9 mouse cellular contexts compared by ENCODE assay signal in genomic region chr2:164952448-164952847, GRCm38 (mm10). TPM values are rescaled to one million over a fixed set of nuclear protein-coding genes. Genes with fewer than 3 reads are reported as not detected.
A peak's percentile ranks its signal among the peaks of the same experiment; 100 is the strongest.
DNase-seq lines count a peak whose midpoint lies in the region; ATAC-seq and TF ChIP-seq lines count a peak whose summit lies in the region.
"Had no signal": no experiment of that assay in that cellular context is flagged by ENCODE, and none has a peak within 500 bp of the region (broad histone marks: within the 10 kb centered on the region; RNA-seq: fewer than 3 reads in every experiment).

No protein-coding gene starts in this region.

- no peak overlapping the region for H3K4me3 ChIP-seq in hindbrain, embryonic 11.5 days (ENCODE audit: low read depth, low read length)
- H3K4me3 ChIP-seq in hindbrain, embryonic 16.5 days (ENCODE audit: low read length): no peak overlapping the region
- no peak overlapping the region for H3K4me3 ChIP-seq in midbrain, postnatal 0 days (ENCODE audit: low read depth, low read length)
- H3K4me3 ChIP-seq in midbrain, embryonic 15.5 days: no peak overlapping the region
- H3K4me3 ChIP-seq in G1E (ENCODE audit: low read depth, low read length): no peak overlapping the region
- H3K4me3 ChIP-seq in midbrain, embryonic 11.5 days (ENCODE audit: low read depth, low read length): no peak overlapping the region

- no peaks in the 10 kb centered on the region; the same call in 1 of the 2 replicates for H3K4me1 ChIP-seq in hindbrain, embryonic 11.5 days (replicated peaks; ENCODE audit: control insufficient read depth, insufficient read depth, low read length)
- H3K4me1 ChIP-seq in hindbrain, embryonic 16.5 days (ENCODE audit: control insufficient read depth, insufficient read depth, low read depth, low read length): peaks cover 14% of the 10 kb centered on the region
- H3K4me1 ChIP-seq in midbrain, postnatal 0 days (ENCODE audit: insufficient read depth, low read length): 0 out of 2 replicates have a peak, but pooled peaks cover 4% of the 10 kb centered on the region
- H3K4me1 ChIP-seq in midbrain, embryonic 15.5 days: peaks cover 22% of the 10 kb centered on the region
- H3K4me1 ChIP-seq in G1E (ENCODE audit: insufficient read depth, low read depth, low read length): peaks cover 5% of the 10 kb centered on the region
- peaks cover 5% of the 10 kb centered on the region; the same call in 1 of the 2 replicates for H3K4me1 ChIP-seq in midbrain, embryonic 11.5 days (ENCODE audit: control insufficient read depth, insufficient read depth, low read length)

- peaks cover 44% of the 10 kb centered on the region for H3K27me3 ChIP-seq in hindbrain, embryonic 11.5 days (ENCODE audit: control insufficient read depth, insufficient read depth, low read length)
- peaks cover 45% of the 10 kb centered on the region for H3K27me3 ChIP-seq in hindbrain, embryonic 16.5 days (replicated peaks; ENCODE audit: control insufficient read depth, insufficient read depth, low read length)
- peaks cover 34% of the 10 kb centered on the region for H3K27me3 ChIP-seq in midbrain, postnatal 0 days (ENCODE audit: insufficient read depth, low read length)
- peaks cover 51% of the 10 kb centered on the region for H3K27me3 ChIP-seq in midbrain, embryonic 15.5 days (replicated peaks)
- H3K27me3 ChIP-seq in G1E (ENCODE audit: insufficient read depth, low read length): peaks cover 7% of the 10 kb centered on the region; the same call in 1 of the 2 replicates
- no peaks in the 10 kb centered on the region for H3K27me3 ChIP-seq in splenic B cell, adult 2 months (ENCODE audit: control insufficient read depth, insufficient read depth, low read length, poor library complexity, severe bottlenecking)
- peaks cover 51% of the 10 kb centered on the region for H3K27me3 ChIP-seq in midbrain, embryonic 11.5 days (ENCODE audit: control insufficient read depth, insufficient read depth, low read length)

- H3K36me3 ChIP-seq in hindbrain, embryonic 11.5 days (ENCODE audit: control insufficient read depth, insufficient read depth, low read length): no peaks in the 10 kb centered on the region
- H3K36me3 ChIP-seq in hindbrain, embryonic 16.5 days (ENCODE audit: control insufficient read depth, insufficient read depth, low read length): no peaks in the 10 kb centered on the region
- no peaks in the 10 kb centered on the region for H3K36me3 ChIP-seq in midbrain, postnatal 0 days (ENCODE audit: insufficient read depth, low read length)
- no peaks in the 10 kb centered on the region for H3K36me3 ChIP-seq in midbrain, embryonic 15.5 days (replicated peaks)
- H3K36me3 ChIP-seq in G1E (replicated peaks): no peaks in the 10 kb centered on the region
- H3K36me3 ChIP-seq in splenic B cell, adult 2 months (ENCODE audit: control insufficient read depth, insufficient read depth, low read length, poor library complexity, severe bottlenecking): no peaks in the 10 kb centered on the region
- no peaks in the 10 kb centered on the region for H3K36me3 ChIP-seq in midbrain, embryonic 11.5 days (ENCODE audit: control insufficient read depth, insufficient read depth, low read length)
- H3K36me3 ChIP-seq: hindbrain, embryonic 12.5 days had no signal

- H3K27ac ChIP-seq in hindbrain, embryonic 11.5 days (ENCODE audit: low read depth, low read length): no peak overlapping the region
- no peak overlapping the region for H3K27ac ChIP-seq in hindbrain, embryonic 16.5 days (ENCODE audit: low read depth, low read length)
- H3K27ac ChIP-seq in midbrain, postnatal 0 days (ENCODE audit: low read depth, low read length): no peak overlapping the region
- H3K27ac ChIP-seq in midbrain, embryonic 15.5 days: no peak overlapping the region
- no peak overlapping the region for H3K27ac ChIP-seq in midbrain, embryonic 11.5 days (ENCODE audit: low read depth, low read length)
- H3K27ac ChIP-seq: hindbrain, embryonic 12.5 days had no signal

- peak; percentile 29 for DNase-seq in hindbrain, embryonic 11.5 days (ENCODE audit: low spot score)
- no peak for DNase-seq in midbrain, postnatal 0 days (ENCODE audit: low spot score)
- no peak for DNase-seq in G1E (ENCODE audit: low spot score)
- peak; percentile 60 for DNase-seq in splenic B cell, adult 2 months (ENCODE audit: low read depth, low spot score)
- DNase-seq in midbrain, embryonic 11.5 days (ENCODE audit: low spot score, missing footprints): no peak
- DNase-seq: right cerebral cortex, adult 18-20 months had no signal

- no peak overlapping the region for H3K9ac ChIP-seq in hindbrain, embryonic 11.5 days (ENCODE audit: low read depth, low read length)
- no peak overlapping the region for H3K9ac ChIP-seq in hindbrain, embryonic 16.5 days (ENCODE audit: low read depth, low read length)
- H3K9ac ChIP-seq in midbrain, postnatal 0 days (replicated peaks; ENCODE audit: low read length, poor library complexity, severe bottlenecking): no peak overlapping the region
- H3K9ac ChIP-seq in midbrain, embryonic 15.5 days: no peak overlapping the region
- no peak overlapping the region for H3K9ac ChIP-seq in midbrain, embryonic 11.5 days (ENCODE audit: low read length)
- H3K9ac ChIP-seq: hindbrain, embryonic 12.5 days had no signal

- TF ChIP-seq CTCF in midbrain, postnatal 0 days (IDR thresholded peaks at IDR 0.05): peak; percentile 40
- 0 out of 2 replicates have a peak, but pooled peaks have one; percentile 13 for TF ChIP-seq CTCF in G1E (IDR thresholded peaks at IDR 0.05; ENCODE audit: low read depth, low read length)

- H3K4me2 ChIP-seq in hindbrain, embryonic 11.5 days (replicated peaks; ENCODE audit: low read depth, low read length): no peak overlapping the region
- no peak overlapping the region for H3K4me2 ChIP-seq in hindbrain, embryonic 16.5 days (ENCODE audit: low read length)
- no peak overlapping the region for H3K4me2 ChIP-seq in midbrain, postnatal 0 days (ENCODE audit: low read depth, low read length, poor library complexity, severe bottlenecking)
- no peak overlapping the region for H3K4me2 ChIP-seq in midbrain, embryonic 15.5 days
- H3K4me2 ChIP-seq in midbrain, embryonic 11.5 days: no peak overlapping the region

- no peaks in the 10 kb centered on the region for H3K9me3 ChIP-seq in hindbrain, embryonic 11.5 days (ENCODE audit: control insufficient read depth, low read length)
- H3K9me3 ChIP-seq in hindbrain, embryonic 16.5 days (ENCODE audit: control insufficient read depth, low read length): no peaks in the 10 kb centered on the region
- H3K9me3 ChIP-seq in midbrain, postnatal 0 days (ENCODE audit: low read length): no peaks in the 10 kb centered on the region
- H3K9me3 ChIP-seq in midbrain, embryonic 15.5 days: no peaks in the 10 kb centered on the region
- H3K9me3 ChIP-seq in G1E (replicated peaks): peaks cover 6% of the 10 kb centered on the region
- H3K9me3 ChIP-seq in midbrain, embryonic 11.5 days (ENCODE audit: control insufficient read depth, low read length): no peaks in the 10 kb centered on the region; the same call in 1 of the 2 replicates
- H3K9me3 ChIP-seq: hindbrain, embryonic 12.5 days had no signal

- ATAC-seq in hindbrain, embryonic 11.5 days (ENCODE audit: low FRiP score): no peak
- ATAC-seq in hindbrain, embryonic 16.5 days: no peak
- no peak for ATAC-seq in midbrain, postnatal 0 days (ENCODE audit: low FRiP score)
- no peak for ATAC-seq in midbrain, embryonic 15.5 days (replicated peaks)
- ATAC-seq in G1E (ENCODE audit: extremely low read depth, insufficient number of reproducible peaks, low FRiP score, poor library complexity, severe bottlenecking): no peak
- no peak for ATAC-seq in midbrain, embryonic 11.5 days (ENCODE audit: low FRiP score)

- 41% methylated on average over 13 of the region's 13 CpGs for WGBS in hindbrain, embryonic 11.5 days
- WGBS in hindbrain, embryonic 16.5 days: 37% methylated on average over 13 of the region's 13 CpGs
- WGBS in midbrain, postnatal 0 days: 45% methylated on average over 12 of the region's 13 CpGs
- 40% methylated on average over 13 of the region's 13 CpGs for WGBS in midbrain, embryonic 15.5 days
- WGBS in midbrain, embryonic 11.5 days: 47% methylated on average over 13 of the region's 13 CpGs

RNA-seq across cellular contexts. Expression of gene Slc12a5, which starts 8.2 kb away (rescaled TPM):
- polyA plus RNA-seq in hindbrain, embryonic 11.5 days (2014; fragmentation: Nextera tagmentation; extraction: Ambion mirVana): 7.4 and 7.5 TPM in 2 replicates
- 52.7 and 54.9 TPM in 2 replicates for polyA plus RNA-seq in hindbrain, embryonic 16.5 days (2015; fragmentation: Nextera tagmentation; extraction: Ambion mirVana)
- total RNA-seq in midbrain, postnatal 0 days (2014; rRNA removed): 311 and 368 TPM in 2 replicates
- 83.5 and 86.4 TPM in 2 replicates for polyA plus RNA-seq in midbrain, postnatal 0 days (2015; fragmentation: Nextera tagmentation; extraction: Ambion mirVana)
- 63.8 and 64.0 TPM in 2 replicates for polyA plus RNA-seq in midbrain, embryonic 15.5 days (2015; fragmentation: Nextera tagmentation; extraction: Ambion mirVana)
- total RNA-seq in G1E (2014; fragmentation: Nextera tagmentation) (0.63 and 1.4 TPM in 2 replicates), G1E (2017) (0.46 and 0.82 TPM in 2 replicates)
- polyA plus RNA-seq in G1E (2012): 0.39 and 0.72 TPM in 2 replicates
- polyA plus RNA-seq in midbrain, embryonic 11.5 days (2014; fragmentation: Nextera tagmentation; extraction: Ambion mirVana): 2.8 and 3.0 TPM in 2 replicates

RNA-seq across cellular contexts. Expression of gene Mmp9, which starts 11.9 kb away (rescaled TPM):
- 1.3 TPM in 2 replicates for polyA plus RNA-seq in hindbrain, embryonic 11.5 days (2014; fragmentation: Nextera tagmentation; extraction: Ambion mirVana)
- 22.5 and 29.3 TPM in 2 replicates for polyA plus RNA-seq in hindbrain, embryonic 16.5 days (2015; fragmentation: Nextera tagmentation; extraction: Ambion mirVana)
- 7.5 and 13.4 TPM in 2 replicates for total RNA-seq in midbrain, postnatal 0 days (2014; rRNA removed)
- polyA plus RNA-seq in midbrain, postnatal 0 days (2015; fragmentation: Nextera tagmentation; extraction: Ambion mirVana): 7.1 and 8.2 TPM in 2 replicates
- 28.9 and 34.3 TPM in 2 replicates for polyA plus RNA-seq in midbrain, embryonic 15.5 days (2015; fragmentation: Nextera tagmentation; extraction: Ambion mirVana)
- total RNA-seq in G1E (2014; fragmentation: Nextera tagmentation): not detected in 2 replicates
- total RNA-seq in G1E (2017): 0.76 and 0.82 TPM in 2 replicates
- polyA plus RNA-seq in G1E (2012): 0.63 and 0.76 TPM in 2 replicates
- 1.9 and 2.0 TPM in 2 replicates for polyA plus RNA-seq in midbrain, embryonic 11.5 days (2014; fragmentation: Nextera tagmentation; extraction: Ambion mirVana)

RNA-seq across cellular contexts. Expression of gene Zfp335, which starts 40.9 kb away (rescaled TPM):
- polyA plus RNA-seq in hindbrain, embryonic 11.5 days (2014; fragmentation: Nextera tagmentation; extraction: Ambion mirVana): 8.6 and 8.8 TPM in 2 replicates
- 13.4 and 17.1 TPM in 2 replicates for polyA plus RNA-seq in hindbrain, embryonic 16.5 days (2015; fragmentation: Nextera tagmentation; extraction: Ambion mirVana)
- 28.9 and 29.0 TPM in 2 replicates for total RNA-seq in midbrain, postnatal 0 days (2014; rRNA removed)
- polyA plus RNA-seq in midbrain, postnatal 0 days (2015; fragmentation: Nextera tagmentation; extraction: Ambion mirVana): 11.1 and 11.4 TPM in 2 replicates
- 17.8 and 18.9 TPM in 2 replicates for polyA plus RNA-seq in midbrain, embryonic 15.5 days (2015; fragmentation: Nextera tagmentation; extraction: Ambion mirVana)
- total RNA-seq in G1E (2014; fragmentation: Nextera tagmentation): 30.6 and 31.4 TPM in 2 replicates
- total RNA-seq in G1E (2017): 8.7 and 9.8 TPM in 2 replicates
- polyA plus RNA-seq in G1E (2012): 48.3 and 49.6 TPM in 2 replicates
- polyA plus RNA-seq in midbrain, embryonic 11.5 days (2014; fragmentation: Nextera tagmentation; extraction: Ambion mirVana): 8.2 and 8.8 TPM in 2 replicates

Comparison
In these comparisons a context has a peak if more than half of its experiments do, and no peak if none do; other contexts are left out.
1. DNase-seq: peak in hindbrain, embryonic 11.5 days (single experiment) and splenic B cell, adult 2 months (single experiment); none in midbrain, postnatal 0 days (single experiment), G1E (single experiment) and midbrain, embryonic 11.5 days (single experiment).